Mouse (Mus musculus) left cerebral cortex, adult 2 months (tissue): ENCODE measurements at regions not wholly inside any gene's neighbourhood (a gene's known extent, or its start where the extent isn't known, plus 50 kb on each side); places are given as distances from the start of the nearest gene placed in this dataset.

Source experiments
- DNase-seq, 2 experiments: peaks; one replicate each; pipeline ENCODE4 v3.0.0; 2021 to 2022; ENCODE audit warnings: low spot score in 2 of 2, mixed read lengths in 1 of 2; ENCODE audit errors: extremely low spot score in 1 of 2
- H3K27ac ChIP-seq: fragments of 200-600 bp; 2 replicates; pipeline ENCODE4 v1.8.1; 2022
- H3K4me3 ChIP-seq: fragments of 200-600 bp; 2 replicates; pipeline ENCODE4 v1.8.1; 2022
- CTCF ChIP-seq: fragments of 200-600 bp; IDR thresholded peaks from 2 replicates; pipeline ENCODE4 v1.8.1; 2022; ENCODE audit warnings: antibody characterized with exemption, mild to moderate bottlenecking, moderate library complexity
- intact Hi-C: fragments of 180-260 bp; cut with DNase I; formaldehyde crosslinking; loops from one replicate; pipeline ENCODE4 v1.15.1; 2025

DNA sequence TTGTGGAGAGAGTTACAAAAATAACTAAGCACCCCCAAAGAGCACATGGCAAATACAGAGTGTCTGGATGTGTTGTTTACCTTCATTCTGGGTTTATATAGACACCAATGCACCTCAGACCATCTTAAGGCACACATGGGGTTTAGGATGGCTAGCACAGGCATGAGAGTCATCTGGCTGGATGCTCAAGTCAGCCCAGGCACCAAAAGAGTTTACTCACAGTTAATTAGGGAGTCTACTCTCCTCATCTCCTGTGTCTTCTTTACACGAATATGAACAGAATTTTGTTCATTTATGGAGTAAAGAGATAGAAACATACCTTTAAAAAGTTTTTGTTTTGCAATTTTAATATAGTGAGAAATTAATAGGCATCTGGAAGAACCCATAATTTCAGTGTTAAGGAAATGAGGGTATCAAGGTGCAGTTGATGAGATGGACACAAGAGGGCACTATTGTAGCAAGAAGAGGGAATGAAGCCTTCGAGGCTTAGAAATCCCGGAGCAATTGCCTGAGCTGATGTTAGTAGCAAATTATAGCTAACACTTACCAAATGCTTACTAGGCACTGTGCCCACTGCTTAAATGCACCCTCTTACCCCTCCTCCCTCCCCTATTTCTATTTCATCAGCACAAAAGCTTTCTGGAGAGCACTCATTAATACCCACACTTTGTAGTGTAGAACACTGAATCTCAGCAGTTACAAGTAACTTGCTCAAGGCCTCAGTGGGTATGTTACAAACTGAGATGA is 174.6 kb downstream of the Eepd1 start:
- peak; percentile 81 for TF ChIP-seq CTCF
- intact Hi-C loops: loop anchor here (2.0 to 10.0 kb wide), 2 partner anchors 1121 to 1319 kb away; no protein-coding TSS in a partner anchor
- Histone ChIP-seq H3K27ac (no peak overlapping the region), H3K4me3 (no peak overlapping the region)
- peak; percentile 50 to 55 for DNase-seq

DNA sequence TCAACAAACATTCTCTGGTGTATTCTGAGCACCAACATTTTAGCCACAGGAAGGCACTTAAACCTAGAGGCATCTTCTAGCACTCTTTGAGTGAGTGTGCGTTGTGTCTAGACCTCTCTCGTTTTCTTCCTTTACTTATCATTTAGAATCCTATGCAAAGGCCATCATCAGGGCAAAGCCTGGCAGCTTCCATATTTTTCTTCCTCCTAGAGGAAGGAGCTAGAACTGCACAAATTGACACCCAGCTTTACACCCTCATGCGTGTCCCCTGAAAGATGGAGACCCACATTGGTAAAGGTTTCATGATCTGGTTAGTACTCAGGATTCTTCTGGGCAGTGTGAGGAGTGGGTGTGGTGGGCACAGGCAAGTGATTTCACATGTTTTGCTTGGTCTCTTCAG is 175.2 kb downstream of the Eepd1 start:
- no peak overlapping the region for H3K4me3 ChIP-seq
- DNase-seq: no peak
- intact Hi-C loops: loop anchor here (2.0 to 10.0 kb wide), 2 partner anchors 1120 to 1318 kb away; no protein-coding TSS in a partner anchor
- no peak for TF ChIP-seq CTCF
- H3K27ac ChIP-seq: no peak overlapping the region

DNA sequence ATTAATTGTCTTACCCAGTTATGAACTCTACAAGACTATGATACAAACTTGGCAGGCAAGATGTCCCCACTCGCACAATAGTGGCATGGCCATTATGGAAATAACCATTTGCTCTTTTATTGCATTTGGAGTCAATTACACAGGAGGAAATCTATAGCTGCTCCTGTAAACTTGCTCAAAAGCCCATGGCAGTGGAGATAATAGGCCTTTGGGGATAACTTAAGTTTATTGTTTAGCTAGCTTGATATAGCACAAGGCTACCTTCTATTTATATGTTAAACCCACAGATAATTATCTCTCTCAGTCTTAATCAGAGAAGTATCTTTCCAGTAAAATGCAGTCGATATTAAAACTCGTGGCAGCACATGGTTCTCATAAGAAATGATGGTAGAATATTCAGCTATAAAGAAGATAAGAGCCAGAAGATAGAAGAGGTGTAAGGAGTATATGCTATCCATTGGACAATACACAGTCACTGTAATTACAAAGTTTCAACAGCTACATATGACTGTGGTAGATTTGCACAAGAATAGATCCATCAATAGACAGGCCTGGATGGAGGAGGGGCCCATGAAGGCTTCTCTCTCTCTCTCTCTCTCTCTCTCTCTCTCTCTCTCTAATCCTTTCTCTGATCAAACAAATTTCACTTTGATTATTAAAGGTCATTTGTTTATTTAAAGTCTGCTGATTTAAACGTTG is 202.4 kb downstream of the Eepd1 start:
- no peak for TF ChIP-seq CTCF
- H3K27ac ChIP-seq: no peak overlapping the region
- intact Hi-C loops: no loop called here
- no peak for DNase-seq
- no peak overlapping the region for H3K4me3 ChIP-seq

DNA sequence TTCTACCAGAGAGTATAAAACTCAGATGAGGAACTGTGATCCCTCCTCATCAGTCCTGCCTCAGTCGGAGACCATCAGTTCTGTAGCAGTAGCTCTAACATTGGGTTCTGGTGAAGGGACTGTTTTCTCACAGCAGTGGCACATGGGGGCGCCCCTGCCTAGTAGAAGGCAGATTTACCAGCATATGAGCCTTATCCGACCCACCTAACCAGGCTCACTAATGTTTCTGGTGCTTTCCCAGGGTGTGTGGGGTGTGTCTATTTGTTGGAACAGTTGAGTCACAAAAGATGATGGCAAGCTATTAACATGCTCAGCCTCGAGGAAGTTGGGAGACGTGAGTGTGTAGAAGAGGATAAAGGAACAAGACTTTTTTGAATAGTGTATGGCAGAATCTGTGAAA is 212.3 kb downstream of the Eepd1 start:
- intact Hi-C loops: loop anchor here (1.0 to 10.0 kb wide), 5 partner anchors 201 to 1281 kb away; no protein-coding TSS in a partner anchor
- no peak overlapping the region for H3K27ac ChIP-seq
- peak; percentile 49 to 58 for DNase-seq
- H3K4me3 ChIP-seq: no peak overlapping the region
- TF ChIP-seq CTCF: peak; percentile 81

DNA sequence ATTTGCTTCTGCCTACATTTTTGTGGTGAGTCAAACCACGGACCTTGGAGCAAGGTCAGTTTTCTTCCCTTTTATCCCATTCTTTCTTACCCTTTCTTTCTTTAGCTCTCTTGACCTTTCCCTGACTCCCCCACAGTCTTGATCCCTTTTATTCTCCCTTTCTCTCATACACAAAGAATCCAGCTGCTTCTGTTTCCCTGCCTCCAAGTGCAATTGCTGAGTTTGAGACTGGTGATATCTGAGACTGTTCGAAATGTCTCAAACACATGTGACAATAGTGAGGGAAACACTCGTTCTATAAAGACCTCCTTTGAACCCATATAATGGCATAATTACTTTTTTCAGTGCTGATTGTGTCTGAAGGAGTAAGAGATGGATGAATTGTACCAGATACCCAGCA is 213.7 kb downstream of the Eepd1 start:
- intact Hi-C loops: loop anchor here (10.0 kb wide), 3 partner anchors 200 to 1280 kb away; no protein-coding TSS in a partner anchor
- DNase-seq: no peak
- TF ChIP-seq CTCF: no peak

DNA sequence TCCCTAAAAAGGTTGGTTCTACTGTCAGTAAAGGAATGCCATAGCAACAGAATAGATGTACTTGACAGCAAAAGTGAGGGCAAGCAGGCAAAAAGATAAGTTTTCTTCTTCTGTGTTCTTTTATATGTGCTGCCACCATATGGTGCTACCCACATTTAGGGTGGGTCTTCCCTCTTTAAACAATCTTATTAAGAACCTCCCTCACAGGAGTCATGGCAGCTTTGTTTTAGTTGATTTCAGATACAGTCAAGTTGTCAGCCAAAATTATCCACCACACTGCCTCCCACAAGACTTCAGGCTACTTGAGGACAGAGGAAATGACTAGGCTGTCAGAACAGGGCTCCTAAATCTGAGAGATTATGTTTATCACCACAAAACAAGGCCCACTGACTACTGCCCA is 232.3 kb downstream of the Eepd1 start:
- intact Hi-C loops: no loop called here
- TF ChIP-seq CTCF: no peak
- no peak overlapping the region for H3K4me3 ChIP-seq
- no peak overlapping the region for H3K27ac ChIP-seq
- DNase-seq: no peak

More for the DNA sequence above, 213.7 kb downstream of the Eepd1 start:
- no peak overlapping the region for H3K4me3 ChIP-seq
- no peak overlapping the region for H3K27ac ChIP-seq

DNA sequence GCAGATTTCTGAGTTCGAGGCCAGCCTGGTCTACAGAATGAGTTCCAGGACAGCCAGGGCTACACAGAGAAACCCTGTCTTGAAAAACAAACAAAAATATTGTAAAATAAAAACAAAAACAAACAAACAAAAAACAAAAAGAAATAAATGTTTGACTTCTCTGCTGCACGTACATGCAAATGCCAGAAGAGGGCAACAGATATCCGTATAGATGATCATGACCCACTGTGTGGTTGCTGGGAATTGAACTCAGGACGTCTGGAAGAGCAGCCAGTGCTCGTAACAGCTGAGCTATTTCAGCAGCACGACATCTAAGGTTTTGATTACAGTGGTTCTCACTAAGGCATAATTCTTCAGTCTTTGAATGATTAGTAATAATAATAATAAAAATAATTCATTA is 262.8 kb downstream of the Eepd1 start:
- TF ChIP-seq CTCF: peak; percentile 40
- intact Hi-C loops: loop anchor here (2.0 kb wide), 1 partner anchor 1031 kb away; no protein-coding TSS in a partner anchor
- Histone ChIP-seq H3K4me3 (no peak overlapping the region), H3K27ac (no peak overlapping the region)
- no peak for DNase-seq

DNA sequence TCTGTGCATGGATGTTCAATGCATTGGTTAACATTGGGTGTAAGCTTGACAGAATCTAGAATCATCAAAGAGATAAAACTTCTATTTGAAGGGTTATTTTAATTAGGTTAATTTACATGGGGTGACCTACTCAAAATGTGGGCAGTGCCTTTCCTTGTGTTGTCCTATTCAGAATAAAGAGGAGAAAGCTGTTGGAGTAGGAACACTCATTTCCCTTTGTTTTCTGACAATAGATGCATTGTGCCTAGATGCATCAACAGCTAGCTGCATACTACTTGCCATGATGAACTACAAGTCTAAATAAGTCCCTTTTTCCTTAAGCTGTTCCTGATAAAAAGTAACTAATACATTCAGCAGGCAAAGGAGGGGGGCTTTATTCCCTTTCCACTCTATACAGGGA is 269.8 kb downstream of the Eepd1 start:
- no peak for DNase-seq
- intact Hi-C loops: no loop called here
- Histone ChIP-seq H3K27ac (no peak overlapping the region), H3K4me3 (no peak overlapping the region)
- TF ChIP-seq CTCF: no peak

DNA sequence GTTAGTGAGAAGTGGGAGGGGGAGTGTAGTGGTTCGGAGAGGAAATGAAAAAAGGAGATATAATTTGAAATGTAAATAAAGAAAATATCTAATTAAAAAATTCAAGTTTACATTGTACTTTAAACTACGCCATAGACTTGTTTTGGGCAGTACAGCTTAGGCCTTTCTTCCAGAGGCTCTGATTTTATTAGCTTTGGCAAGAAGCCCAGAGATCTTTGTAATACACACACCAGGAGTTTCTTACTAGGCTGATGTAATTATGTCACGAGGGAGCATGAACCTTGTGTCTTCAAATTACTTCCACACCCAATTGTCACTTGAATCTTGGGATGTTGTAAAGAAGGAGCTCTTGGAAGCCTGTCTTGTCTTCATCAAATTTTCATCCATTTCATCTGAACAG is 292.6 kb downstream of the Eepd1 start:
- intact Hi-C loops: no loop called here
- no peak for TF ChIP-seq CTCF

DNA sequence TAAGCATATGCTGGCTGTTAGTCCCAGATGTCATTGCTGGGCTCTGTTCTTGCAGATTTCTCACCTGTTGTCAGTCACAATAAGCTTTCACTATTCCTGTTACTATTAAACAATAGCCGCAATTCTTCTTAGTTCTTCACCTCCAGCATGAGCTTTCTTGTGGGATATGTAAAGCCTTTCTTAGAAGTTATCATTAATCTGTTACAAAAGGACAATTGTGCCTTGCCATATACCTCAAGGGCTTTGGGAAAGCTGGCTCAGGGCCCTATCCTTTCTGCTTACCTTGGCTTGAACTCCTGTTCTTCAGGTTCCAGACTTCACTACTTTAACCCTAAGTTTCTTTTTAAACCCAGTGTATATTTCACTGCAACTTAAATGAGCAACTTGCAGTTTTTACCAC is 301.3 kb downstream of the Eepd1 start:
- no peak for TF ChIP-seq CTCF
- intact Hi-C loops: no loop called here
- Histone ChIP-seq H3K4me3 (no peak overlapping the region), H3K27ac (no peak overlapping the region)
- no peak for DNase-seq

More for the DNA sequence above, 292.6 kb downstream of the Eepd1 start:
- no peak for DNase-seq
- H3K4me3 ChIP-seq: no peak overlapping the region
- H3K27ac ChIP-seq: no peak overlapping the region

DNA sequence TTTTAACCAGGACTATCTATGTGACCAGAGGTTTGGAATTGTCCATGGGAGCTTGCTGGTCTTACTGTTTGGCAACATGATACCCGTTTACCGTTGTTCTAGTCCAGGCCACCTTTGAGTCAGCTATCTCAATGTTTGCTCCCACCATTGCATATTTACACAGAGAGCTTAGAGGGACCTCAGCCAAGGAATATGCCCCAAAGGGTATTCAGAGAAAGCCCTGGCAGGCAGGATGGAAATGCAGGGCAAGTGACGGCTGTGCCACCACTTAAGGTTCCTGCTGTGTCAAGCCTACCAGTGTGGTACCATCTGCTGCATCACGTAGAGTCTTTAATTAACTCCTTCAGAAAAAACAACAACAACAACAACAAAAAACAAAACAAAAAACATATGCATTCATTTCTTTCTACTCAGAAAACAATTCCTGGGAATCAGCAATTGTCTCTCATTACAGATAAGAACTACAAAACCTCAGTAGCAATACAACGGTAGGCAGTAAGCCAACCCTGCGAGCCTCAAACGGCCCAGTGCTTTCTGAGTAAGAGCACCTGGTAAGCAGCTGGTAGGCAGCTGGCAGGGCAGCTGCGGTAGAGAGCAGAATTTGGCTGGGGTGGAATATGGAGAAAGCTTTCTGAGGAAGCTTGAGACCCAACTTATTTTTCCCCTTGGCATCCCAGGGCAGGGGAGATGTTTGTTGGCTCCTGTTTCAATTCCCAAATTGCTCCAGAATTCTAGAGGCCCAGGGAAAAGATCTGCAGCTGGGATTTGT is 314.0 kb downstream of the Eepd1 start:
- no peak overlapping the region for H3K27ac ChIP-seq

DNA sequence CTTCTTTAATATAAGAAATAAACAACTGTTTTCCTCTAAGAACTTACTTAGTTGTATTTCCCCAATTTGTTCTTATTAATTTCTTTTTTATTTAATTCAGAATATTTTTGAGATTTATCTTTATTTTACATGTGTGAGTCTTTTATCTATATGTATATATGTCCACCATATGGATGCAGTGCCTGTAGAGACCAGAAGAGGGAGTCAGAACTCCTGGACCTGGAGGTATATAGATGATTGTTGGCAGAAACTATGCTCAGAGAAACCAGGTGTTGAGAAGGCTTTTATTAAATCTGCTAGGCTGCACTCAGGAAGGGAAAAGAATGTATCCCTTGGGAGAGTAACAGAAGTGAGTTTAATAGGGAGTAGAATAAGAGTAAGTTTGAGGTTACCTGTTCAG is 328.2 kb downstream of the Eepd1 start:
- Histone ChIP-seq H3K4me3 (no peak overlapping the region), H3K27ac (no peak overlapping the region)
- DNase-seq: no peak
- intact Hi-C loops: no loop called here
- TF ChIP-seq CTCF: no peak

More for the DNA sequence above, 314.0 kb downstream of the Eepd1 start:
- H3K4me3 ChIP-seq: no peak overlapping the region
- no peak for DNase-seq
- intact Hi-C loops: no loop called here
- TF ChIP-seq CTCF: no peak
